Mouse (Mus musculus): ENCODE results near the gene Azi2.

The Azi2 gene

DNA sequence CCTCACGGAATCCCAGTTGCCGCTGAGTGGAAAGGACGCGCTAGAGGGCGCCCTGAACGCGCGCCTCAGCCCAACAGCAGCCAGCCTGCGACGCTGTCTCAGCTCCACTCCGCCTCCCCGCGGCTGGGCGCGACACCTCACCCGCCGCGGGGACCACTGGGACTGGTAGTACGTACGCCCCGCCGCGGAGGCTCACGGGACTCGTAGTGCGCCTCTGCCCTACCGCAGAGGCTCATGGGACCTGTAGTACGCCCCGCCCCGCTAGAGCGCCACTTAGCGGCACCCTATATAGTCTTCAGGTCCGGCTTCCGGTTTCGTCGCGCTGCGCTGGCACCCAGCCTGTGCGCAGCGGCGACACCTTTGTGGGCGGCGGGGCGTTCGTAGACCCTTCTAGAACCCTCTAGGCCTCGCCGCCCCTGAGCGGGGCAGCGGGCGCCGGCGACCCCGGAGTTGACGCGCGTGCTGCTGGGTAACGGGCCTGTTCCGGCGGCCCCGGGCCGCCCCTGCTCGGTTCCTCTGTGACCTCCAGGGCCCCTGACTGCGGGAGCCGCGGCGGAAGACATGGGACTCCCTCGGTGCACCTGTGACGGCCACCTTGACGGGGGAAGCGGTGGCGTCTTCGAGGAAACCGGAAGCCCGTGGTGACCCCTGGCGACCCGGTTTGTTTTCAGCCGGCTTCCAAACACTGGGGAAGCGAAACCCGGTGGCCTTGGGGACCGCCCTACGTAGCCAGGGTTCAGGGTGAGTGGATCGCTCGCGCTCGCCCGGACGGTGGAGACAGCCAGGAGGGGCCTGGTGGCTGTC lies at the start of gene Azi2:
Gene Azi2 (plus strand): TSS at position 282 of the 804 bp plus-strand sequence.
- DNase-seq, result peak; percentile 99

DNA sequence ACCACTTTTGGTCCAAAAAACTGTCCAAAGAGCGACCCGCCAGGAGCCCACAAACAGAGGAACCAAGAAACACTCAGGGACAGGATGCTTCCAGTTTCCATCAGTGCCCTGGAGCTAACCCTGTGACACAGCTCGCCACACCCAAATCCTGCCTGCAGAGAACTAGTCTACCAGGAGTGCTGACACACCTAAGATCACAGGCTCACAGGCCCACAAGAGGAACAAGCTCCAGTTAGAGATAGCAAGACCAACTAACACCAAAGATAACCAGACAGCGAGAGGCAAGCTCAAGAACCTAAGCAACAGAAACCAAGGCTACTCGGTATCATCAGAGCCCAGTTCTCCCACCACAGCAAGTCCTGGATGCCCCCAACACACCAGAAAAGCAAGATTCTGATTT lies 43.7 kb upstream of the Azi2 start:
- no peak for DNase-seq

DNA sequence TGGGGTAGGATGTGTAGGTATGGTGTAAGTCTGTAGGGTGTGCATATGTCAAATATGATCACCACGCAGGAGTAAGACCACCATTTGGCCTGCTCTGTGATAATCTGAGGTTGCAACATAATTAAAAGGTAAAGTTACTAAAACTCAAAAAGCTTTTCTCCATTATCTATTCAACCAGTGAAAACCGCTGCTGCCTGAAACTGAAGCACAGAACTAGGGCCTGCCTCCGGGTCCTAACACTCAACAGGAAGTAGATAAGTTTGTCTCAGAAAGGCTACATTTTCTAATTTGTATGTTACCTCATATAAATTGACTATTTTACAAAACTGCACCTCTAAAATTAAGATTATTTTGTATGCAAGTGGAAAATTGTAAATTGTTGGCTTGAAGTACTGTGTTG lies 38.8 kb upstream of the Azi2 start:
- no peak for DNase-seq

DNA sequence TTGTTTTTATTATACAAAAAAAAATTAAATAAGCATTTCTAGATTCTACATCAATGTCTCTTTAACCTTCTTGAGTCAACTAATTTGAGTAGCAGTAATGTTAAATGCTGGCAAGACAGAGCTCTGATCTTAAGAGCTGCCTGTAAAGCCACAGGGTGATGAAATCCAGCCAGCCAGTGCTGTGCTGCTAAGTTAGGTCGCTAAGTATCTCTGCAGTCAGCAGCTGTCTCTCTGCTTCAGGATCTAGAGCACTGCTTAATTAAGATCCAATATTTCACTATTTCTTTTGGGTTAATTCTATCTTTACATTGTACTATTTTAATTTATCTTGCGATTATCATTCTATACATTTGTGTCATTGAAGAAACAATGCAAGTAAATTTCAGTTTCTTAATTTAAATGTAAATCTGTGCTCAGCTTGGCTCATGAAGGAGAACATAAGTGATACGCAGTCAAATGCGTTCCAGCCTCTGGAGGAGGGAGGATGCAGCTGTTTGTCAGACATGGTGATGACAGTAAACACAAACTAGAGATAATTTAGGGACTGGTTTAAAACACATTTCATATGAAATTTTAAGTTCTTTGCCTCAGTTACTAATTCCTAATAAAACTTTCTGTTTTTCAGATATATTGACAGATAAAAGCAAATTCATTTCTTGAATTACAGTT lies 36.9 kb upstream of the Azi2 start:
- DNase-seq, result no peak

DNA sequence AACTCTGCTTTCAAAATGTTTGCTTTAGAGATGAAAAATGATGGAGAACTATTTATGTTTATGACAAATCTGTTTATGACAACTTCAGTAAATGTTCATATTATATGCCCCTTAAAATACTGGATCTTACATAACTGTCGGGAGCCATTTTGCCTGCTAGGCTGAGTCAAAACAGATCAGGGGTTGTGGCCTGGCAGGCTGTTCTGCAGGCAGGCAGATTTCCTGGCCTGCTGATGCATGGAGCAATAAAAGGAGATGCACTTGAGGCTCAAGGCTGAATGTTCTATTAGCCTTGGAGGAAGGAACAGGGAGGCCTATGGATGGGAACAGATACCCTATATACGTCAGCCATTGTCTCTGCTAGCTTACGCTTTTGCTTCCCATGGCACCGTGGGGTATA lies 36.4 kb upstream of the Azi2 start:
- no peak for DNase-seq

DNA sequence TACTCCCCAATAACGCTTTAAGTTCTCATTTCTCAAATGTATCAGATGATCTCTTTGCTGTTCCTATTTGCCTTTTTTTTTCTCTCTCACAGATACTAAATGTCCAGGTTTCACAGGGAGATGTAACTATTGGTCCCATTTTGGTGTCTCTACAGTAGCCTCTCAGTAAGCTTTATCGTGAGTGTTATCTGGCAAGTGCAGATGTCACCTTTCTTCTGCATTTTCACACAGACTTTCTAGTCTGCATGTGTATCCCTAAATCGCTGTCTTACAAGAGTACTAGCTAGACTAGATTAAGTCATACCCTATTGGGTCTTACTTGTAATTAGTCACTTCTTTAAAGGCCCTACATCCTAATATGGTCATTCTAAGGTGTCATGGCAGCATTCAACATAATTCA lies 27.4 kb upstream of the Azi2 start:
- no peak for DNase-seq

DNA sequence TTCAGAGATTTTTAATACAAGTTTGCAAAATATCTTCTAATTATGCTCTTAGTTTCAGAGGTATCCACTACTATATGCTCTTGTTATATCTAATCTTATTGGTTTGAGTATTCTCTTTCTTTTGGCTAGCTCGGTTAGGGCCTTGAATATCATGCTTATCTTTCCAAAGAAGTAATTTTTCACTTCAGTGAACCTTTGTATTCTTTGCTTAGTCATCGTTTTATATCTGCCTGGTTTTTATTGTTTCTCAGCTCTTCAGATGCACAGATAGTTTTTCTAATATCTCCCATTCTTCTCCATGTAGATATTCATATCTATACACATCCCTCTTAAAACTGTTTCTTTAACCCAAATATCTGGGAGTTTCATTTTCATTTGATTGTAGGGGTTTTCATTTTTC lies 15.3 kb upstream of the Azi2 start:
- no peak for DNase-seq

DNA sequence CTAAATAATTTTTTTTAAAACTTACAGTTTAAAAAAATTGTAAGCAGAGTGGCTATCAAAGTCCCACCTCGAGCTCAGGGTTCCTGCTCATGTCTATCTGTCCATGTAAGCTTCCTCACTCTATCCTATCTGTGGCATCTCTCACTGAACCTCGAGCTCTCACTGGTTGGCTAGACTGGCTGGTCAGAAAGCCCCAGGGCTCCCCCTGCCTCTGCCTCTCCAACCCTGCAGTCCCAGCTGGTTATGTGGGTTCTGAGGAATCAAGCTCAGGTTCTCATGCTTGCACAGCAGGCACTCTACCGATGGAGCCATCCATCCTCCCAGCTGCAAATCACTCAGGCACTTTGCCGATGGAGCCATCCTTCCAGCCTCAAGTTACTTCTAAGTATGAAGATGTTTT lies 10.8 kb upstream of the Azi2 start:
- no peak for DNase-seq

DNA sequence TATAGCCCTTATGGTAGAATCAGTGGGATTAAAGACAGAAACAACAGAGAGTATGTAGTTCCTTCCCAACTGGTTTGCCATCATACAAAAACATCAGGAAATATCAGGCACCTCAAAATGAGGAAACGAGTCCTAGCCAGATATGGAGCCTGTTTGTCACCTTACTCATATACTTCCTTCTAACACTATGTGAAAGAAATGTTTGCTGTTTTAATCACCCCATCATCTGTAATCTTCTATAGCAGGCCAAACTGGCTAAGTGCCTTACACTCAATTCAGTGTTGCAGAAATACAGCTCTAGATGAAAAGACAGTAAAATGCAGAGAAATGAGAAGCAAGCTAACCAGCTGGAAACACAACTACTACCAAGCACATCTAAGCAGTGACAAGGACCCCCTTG lies 10.0 kb upstream of the Azi2 start:
- DNase-seq, result no peak

DNA sequence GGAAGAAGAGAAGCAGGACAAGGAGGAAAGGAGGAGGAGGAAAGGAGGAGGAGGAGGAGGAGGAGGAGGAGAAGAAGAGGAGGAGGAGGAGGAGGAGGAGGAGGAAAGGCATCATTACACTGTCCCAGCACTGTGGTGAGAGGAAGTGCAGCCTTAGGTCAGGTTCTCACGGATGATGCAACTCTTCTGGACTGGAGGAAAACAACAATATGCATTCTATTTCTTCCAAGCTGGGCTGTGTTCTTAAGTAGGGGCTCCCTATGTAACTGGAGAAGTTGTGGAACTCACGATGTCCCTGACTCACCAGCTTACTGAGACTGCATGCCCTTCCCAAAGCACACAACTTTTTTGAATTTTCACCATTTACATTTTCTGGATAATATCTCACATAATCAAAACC lies 8.6 kb upstream of the Azi2 start:
- no peak for DNase-seq

DNA sequence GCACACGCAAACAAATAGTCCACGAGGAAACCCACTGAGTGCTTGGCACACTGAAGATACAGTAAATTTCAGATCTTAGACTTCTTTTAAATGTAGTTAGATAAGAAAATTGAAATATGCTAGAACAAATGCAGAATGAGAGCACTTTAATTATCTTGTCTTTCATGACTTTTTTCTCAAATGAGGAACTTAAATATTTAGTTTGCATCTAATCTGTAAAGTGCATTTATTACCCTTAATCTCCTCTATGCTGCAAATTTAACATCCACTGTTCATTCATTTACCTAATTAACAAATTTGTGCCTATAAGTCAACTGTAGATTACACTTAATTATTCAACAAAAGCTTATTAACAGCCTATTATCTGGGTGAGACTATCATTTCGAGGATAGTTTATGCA lies 5.3 kb upstream of the Azi2 start:
- DNase-seq, result no peak

DNA sequence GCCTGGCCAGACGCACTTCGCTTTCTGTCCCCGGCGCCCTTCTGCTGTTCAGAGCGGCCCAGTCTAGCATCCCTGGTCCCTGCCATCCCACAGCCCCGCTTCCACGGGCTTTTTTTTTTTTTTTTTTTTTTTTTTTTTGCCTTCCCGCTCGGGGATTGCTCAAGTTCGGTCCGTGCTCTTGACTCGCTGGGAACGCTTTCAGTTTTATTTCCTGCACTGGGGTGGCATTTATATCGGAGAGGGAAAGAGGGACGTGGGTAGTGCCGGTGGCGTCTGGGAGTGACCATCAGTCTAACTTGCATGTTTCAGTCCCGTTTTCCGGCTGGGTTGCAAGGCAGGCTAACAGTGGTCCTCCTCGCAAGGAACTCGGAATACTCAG lies 712 bp downstream of the Azi2 start:
- DNase-seq, result peak; percentile 45

DNA sequence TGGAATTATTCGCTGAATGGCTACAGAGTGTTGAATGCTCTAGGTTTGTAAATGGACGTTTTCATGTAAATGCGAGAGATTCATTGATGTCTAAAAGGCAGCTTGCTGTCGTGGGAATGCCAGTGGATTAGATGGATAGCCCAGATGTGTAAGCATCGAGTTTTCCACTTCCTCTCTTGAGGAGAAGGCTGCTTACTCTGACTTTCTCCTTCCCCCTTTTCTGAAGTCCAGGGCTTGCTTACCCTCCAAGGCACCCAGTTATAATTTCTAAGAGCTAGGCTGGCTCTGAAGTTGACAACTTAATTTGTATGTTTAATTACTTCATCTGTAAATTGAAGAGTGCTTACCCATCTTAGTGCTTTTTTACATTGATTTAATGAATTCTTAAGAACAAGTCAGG lies 1.3 kb downstream of the Azi2 start:
- DNase-seq, result no peak

DNA sequence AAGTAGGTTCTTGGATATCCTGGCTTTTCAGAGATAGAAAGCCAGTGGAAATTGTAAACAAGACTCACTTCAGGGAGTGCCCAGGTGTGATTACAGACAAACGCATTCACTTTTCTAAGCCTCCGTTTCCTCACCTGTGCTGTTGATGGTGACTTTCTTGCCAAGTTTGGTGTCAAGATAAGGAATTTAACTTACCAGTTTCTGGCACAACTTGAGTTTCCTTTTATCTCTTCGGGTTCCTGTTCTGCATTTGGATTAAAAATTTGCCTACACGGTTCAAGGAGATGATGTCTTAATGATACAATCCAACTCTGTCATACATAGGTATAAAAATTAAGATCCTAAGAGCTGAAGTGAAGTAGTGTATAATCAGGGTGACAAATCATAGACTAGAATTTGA lies 2.4 kb downstream of the Azi2 start:
- DNase-seq, result no peak

DNA sequence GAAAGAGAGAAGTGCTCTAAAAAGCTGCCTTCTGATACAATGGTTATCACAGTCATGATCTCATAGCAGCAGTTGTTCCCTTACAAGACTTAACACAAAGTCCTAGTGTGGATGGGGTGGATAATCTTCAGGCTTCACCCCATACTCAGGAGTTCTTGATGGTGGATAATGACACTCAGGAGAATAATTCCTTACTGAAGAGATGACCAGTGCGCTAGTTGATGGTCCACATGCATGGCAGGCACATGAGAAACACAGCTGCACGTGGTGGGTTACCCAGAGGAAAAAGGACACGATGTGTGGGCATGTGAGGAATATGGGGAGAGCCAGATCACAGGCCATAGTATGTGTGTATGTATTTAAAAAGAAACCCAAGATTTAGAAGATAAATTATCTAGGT lies 3.3 kb downstream of the Azi2 start:
- no peak for DNase-seq

DNA sequence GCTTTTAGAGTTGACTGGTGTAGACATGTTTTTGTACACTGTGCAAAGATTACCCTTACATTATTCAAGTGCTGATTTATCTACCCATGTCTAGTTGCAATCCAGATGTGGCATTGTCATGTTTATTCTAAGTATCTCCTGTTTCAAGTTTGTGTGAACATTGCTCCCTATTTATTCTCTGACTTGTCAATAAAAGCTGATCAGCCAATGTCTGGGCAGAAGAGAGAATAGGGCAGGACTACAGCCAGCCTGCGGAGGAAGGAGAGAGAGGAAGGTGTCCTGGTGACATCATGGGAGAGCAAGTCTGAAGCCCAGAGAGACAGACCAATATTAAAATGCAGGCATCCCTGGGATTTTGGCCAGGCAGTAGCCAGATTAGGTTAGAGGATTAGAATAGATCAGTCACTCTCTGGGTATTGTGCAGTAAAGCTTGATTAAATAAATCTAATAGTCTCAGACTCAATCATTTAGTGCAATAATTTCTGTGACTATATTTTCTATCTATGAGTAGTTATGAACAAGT lies 4.8 kb downstream of the Azi2 start:
- DNase-seq, result no peak

DNA sequence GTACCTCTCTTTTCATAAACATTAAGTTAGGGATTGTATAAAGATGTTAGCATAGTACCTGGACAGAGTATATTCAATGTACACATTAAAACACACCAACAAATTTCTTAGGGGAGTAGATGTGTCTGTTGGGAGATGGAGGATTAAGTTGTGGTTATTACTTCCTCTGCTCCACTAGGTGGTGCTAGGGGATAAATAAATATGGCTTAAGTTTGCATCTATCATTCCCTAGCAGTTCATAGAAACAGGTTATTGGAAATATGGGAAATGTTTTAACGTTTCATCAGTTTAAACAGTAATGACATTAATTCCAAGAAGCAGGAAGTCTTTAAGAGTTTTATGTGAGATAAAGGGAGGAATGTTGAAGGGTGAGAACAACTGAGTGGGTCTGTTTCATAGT lies 13.0 kb downstream of the Azi2 start:
- no peak for DNase-seq

DNA sequence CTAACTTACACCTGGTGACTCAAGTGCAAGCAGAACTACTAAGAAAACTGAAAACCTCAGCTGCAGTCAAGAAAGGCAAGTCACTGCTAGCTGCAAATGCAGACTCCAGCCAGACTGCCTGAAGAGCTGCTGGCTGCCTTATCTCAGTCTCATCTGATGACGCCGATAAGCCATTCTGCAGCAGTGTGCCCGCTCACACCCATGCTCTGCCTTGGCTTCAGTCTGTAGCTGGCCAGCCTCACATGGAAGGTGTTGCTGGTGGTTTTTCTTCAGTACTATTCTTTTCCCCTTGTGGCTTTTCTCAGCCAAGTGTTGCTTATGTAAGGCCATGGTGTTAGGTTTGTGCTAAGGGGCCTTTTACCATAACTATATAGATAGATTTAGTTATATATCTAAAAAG lies 18.8 kb downstream of the Azi2 start:
- DNase-seq, result no peak

DNA sequence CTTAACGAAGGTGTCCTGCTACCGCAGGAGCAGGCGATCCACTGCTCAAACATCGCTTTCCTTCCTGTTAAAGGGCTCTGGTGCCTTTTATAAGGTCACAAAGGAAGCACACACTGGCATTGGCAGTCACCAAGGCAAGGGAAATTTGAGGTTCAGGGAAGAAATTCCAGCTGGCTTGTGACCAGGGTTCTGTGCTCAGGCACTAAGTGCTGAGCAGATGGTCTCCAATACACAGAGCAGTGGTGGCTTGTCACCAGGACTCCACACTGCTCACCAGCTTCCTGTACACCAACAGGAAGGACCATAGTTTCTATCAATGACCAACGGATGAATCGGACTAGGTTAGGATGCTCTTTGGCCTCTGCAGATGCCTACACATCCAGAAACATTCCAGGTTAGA lies 30.1 kb downstream of the Azi2 start:
- no peak for DNase-seq

DNA sequence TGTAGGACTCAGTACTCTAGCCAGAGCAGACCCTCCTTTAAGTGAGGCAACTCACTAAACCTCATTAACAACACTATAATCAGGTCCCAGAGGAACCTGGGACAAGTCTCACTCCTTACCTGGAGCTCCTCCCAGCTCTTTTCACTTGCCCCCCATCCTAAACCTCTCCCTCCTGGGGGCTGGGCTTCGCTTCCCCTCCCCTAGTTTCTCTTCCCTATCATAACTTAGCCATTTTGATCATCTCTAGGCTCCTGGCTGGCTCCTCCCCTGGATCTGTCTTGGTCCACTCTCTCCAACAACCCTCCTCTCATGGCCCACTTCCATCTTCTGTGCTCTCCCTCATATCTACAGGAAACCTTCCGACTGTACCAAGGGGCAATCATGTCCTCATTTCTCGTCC lies 31.0 kb downstream of the Azi2 start:
- no peak for DNase-seq

DNA sequence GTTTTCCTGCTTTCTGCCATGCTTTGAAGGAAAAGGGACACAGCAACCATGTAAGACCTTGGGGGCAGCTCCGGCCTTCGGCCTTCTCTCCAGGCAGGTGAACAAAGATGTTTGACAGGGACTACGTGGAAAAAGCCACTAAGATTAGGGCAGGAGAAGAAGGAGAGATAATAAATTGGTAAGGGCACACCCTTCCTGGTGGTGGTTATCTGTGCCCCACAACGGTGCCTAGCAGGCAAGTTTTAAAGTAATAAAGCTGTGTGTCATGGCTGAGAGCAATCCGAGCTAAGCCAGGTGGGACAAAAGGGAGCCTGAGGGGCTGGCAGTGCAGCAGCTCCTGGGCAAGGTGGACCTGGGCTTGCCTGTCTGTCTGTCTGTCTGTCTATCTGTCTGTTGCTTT lies 31.8 kb downstream of the Azi2 start:
- DNase-seq, result no peak

DNA sequence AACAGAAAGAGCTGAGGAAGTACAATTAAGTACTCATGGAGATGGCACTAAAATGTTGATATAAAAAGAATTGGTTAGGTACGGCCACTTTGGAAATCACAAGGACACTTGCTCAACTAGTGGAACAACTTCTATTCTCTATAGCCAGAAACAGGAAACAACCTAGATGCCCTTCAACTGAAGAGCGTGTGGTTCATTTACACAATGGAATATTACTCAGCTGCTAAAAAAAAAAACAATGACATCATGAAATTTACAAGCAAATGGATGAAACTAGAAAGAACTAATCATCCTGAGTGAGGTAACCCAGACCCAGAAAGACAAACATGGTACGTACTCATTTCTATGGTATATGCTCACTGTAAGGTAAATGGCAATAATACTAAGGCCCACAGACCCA lies 33.1 kb downstream of the Azi2 start:
- DNase-seq, result no peak

DNA sequence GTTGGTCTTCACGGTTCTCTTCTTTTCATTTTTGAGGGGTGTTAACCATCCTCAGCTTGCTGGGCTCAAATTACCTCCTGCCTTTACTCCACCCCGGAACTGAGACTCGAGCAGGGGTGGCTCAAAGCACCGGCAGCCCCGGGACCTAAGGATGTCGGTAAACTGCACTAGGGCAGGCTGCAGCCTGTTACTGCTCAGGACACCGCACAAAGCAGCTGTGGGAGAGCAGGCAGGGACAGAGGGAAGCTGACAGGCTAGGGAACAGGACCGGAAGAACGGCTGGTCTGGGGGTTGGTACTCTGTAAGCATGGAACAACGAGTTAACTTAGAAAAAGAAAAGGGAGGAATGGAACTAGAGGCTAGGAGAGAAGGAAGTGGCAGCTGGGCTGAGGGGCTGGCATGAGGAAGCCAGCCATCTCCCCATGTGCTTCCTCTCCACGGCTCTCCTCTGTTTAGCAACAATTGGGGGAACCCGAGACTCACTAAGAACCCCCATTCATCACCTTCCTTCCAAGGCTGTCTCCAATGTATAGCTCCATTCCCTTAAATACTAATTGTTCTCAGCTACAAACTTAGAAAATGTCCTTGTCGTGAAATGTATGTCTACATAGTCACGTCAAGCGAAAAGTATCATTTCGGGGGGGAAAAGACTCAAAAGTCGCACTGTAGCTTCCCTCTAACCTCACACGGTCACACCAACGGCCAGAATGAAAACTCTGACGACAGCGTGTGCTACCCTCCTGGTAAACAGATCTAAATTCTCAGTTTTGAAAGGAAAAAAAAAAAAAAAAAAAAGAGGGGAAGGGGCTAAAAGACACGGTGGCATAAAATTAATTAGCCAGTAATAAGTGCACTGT lies 42.5 kb downstream of the Azi2 start:
- DNase-seq, result peak; percentile 22

DNA sequence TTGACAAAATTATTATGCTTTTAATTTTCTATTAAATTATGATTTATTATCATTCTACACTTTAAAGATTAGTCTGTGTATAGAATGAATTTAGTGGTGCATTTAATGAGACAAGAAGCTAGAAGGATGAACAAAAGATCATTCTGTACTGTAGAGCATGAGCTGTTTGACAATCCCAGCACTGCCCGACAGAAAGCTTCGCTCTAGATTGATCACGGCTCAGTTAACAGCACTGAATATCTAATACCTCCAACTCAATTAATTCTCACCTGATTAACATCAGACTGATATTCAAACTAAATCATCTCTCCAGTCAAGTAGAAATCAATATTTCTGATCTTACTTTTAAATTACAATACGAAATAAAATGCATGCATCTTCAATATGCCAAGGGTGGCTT lies 43.5 kb downstream of the Azi2 start:
- DNase-seq, result no peak

Data from thymus, postnatal 14 days (tissue).